Mouse (Mus musculus) cerebellum, adult (tissue): ENCODE measurements around the gene Anks1.

Experiments
- ATAC-seq: cut with Nextera tagmentation; 2 replicates; pipeline ENCODE4 v1.9.2; 2017; ENCODE audit warnings: mild to moderate bottlenecking, moderate library complexity, mixed read lengths; ENCODE audit not compliant: insufficient number of reproducible peaks, low FRiP score, low TSS enrichment

The Anks1 gene

DNA sequence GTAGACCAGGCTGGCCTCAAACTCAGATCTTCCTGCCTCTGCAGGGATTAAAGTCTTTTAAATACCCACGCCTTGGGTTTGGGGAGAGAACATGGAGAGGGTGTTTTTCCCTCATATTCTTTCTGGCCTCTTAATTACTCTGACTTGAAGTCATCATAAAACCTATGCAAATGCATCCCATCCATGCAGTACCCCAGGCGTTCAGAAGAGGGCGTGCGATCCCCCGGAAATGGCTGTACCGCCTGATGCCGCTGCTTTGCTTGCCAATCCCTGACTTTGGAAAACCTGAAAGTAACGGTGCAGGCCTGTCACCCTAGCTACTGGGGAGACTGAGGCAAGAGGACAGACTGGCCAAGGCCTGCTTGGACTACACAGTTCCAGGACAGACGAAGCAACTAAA lies 172.3 kb downstream of the Anks1 start:
- no peak for ATAC-seq

DNA sequence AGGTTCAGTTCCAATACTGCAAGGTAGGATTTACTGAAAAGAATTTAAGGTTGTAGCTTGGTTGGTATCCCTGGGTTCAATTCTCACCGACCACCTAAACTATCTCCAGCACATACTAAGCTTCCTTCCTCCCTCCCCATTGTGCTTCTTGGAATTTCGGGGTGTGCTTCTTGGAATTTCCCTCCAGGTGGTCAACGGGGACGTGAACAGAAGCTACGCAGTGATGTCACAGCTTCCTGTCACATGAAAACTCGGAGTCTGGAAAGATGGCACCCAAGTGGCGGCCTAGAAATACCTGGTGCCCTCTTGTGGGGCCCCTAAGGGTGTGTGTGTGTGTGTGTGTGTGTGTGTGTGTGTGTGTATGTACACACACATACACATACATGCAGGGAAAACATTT lies 172.8 kb downstream of the Anks1 start:
- ATAC-seq: no peak

DNA sequence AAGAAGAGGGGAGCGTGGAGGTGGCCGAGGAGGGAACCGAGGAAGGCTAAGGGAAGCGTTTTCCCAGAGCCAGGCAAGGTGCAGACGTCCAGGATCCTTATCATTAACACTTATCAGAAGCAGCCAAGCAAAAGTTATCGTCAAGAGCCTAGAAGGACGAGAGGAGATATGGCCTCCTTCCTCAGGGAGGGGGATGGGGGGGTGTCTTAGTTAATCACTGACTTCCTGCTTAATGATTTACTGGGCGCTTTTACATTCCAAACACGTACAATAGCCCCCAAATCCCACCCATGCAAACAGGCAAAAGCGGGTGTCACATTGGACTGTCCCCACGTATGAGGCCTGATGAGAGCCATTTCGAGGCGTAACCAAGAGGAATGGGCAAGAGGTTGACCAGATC lies 173.8 kb downstream of the Anks1 start:
- no peak for ATAC-seq

DNA sequence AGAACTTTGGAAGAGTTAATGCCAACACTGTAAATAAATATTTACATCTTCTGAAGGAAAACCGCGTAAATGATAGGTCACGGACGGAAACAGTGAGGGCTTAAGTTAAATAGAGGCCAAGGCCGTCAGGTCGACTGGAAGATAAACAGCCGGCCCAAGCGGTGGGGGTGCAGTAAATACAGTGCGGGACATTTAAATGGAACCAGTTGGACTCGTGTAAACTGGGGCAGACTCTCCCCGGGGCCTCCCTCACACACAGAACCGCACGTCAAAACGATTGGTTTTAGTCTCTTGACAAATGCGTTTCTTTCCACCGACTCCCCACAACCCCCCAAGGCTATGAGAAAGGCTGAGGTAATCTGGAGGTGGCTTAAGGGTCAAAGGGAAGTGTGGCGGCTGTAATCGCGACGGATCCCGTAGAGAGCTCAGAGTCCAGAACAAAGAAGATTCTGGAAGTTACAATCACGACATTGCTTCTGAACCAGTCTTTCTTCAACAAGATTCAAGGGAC lies 175.3 kb downstream of the Anks1 start:
- ATAC-seq: no peak

DNA sequence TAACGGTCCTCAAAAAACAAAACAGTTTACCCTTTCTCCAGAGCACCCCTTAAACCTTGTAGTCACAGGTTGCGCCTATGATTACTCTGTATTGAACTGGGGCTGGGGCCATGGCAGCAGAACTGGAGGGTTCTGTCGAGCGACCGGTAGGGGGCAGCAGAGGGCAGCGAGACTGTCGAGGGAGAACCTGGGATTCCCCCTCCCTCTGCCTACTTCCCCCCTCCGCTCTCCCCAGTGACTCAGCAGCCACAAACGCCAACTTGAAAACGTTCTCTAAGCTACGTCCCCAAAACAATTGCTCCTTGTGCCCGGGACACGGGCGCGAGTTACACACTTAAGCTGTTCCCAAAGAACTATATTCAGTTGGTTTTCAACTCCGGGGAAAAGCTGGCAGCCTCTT lies 175.9 kb downstream of the Anks1 start:
- peak; percentile 74; the same call in 1 of the 2 replicates for ATAC-seq

DNA sequence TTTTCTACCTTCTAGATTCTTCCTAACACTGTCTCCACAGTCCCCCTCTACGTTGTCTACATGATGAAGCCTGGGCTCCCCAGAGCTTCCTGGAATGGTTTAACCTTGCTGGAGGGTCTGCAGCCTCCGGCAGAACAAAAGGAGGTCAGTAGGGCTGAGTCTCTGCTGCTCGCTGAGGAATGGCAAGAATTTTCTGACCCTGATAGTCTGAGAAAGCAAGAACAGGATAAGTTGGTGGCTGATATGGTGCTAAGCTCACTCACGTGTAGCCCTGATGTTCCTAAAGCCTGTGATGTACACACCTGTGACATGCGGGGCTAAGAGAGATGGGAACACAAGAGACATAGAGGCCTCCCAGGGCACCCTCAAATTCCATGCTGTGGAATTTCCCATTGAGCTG lies 178.3 kb downstream of the Anks1 start:
- ATAC-seq: no peak

DNA sequence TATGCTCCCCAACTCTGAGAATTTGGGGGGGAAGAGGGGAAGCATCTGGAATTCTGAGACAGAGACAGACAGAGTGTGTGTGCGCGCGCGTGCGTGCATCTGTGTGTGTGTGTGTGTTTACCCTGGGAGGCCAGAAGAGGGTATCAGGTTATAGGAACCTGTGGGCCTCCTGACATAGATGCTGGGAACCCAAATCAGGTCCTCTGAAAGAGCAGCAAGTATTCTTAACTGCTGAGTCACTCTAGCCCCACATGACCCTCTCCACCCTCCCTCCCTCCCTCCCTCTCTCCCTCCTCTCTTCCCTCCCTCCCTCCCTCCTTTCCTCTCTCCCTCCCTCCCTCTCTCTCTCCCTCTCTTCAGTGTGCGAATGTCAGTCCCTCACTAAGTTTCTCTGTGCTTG lies 179.6 kb downstream of the Anks1 start:
- no peak for ATAC-seq

DNA sequence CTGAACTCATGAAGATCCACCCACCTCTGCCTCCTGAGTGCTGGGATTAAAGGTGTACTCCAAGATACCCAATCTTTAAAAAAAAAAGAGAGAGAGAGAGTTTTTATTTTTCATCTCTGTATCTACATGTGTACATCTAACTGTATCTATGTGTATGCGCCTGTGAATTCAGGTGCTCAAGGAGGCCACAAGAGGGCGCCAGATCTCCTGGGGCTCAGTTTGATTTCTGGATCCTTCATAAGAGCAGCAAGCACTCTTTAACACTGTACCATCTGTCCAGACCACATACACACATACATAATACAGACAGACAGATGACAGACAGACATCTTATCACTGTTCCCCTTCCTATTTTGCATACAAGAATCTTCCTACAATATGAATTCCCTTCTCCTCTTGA lies 183.2 kb downstream of the Anks1 start:
- ATAC-seq: no peak

DNA sequence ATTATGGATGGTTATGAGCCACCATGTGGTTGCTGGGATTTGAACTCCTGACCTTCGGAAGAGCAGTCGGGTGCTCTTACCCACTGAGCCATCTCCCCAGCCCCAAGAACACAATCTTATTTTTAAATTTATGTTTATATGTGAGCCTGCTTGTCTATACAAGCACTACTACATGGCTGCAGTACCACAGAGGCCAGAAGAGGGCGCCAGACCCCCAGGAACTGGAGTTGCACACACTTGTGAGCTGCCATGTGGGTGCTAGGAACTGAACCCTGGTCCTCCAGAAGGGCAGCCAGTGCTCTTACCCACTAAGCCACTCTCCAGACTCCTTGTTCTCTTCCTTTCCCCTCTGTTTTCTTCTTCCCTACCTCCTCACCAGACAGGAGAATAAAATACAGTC lies 184.7 kb downstream of the Anks1 start:
- no peak for ATAC-seq

DNA sequence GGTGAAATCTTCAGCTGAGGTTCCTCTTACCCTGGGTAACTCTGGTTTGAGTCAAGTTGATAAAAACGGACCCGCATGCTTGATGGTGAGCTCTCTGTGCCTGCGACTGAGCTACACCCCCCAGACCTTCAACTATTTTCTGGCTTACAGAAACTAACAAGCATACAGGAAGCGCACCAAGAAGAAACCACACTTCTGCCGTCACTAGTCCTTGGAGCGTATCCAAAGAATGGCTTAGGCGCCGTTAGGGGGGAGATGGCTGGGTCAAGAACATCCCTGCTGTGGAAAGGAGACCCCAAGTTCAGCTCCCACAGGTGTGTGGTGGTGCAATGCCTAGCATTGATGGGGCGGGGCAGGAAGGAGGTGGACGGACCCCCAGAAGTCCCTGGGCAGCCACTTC lies 187.3 kb downstream of the Anks1 start:
- no peak for ATAC-seq

DNA sequence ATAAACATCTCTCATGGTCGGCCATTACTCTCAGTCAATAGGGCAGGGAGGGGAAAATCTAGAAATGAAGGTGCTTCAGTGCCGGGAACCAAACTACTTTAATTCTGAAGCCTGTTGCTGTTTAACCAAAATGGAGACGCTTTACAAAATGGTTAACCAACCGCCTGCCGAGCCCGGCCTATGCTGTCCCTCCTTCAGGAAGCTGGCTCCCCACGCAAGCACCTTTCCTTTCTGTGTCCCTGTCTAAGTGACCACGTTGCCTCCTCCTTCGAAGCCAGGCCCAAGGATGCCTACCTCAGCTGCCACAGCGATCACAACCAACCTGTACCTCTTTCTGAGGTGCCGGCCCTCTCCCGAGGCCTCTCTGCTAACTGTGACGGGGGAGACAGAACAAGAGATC lies 188.2 kb downstream of the Anks1 start:
- no peak for ATAC-seq

DNA sequence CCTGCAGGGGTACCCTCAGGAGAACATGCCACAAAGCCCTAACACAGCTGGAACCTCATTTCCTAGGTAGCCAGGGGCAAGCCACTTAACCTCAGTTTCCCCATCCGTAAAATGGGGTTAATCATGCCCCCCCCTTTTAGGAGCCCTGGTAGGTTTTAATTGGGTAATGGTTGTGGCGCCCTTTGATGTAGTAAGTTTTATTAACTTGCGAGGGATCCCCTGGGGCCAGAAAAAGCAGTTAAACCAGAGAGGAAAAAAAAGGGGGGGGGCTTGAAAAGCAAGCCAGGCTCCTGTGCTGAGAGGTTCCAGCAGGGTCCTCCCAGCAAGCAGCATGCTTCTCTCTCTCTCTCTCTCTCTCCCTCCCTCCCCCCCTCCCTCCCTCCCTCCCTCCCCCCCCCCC lies 190.0 kb downstream of the Anks1 start:
- no peak for ATAC-seq

DNA sequence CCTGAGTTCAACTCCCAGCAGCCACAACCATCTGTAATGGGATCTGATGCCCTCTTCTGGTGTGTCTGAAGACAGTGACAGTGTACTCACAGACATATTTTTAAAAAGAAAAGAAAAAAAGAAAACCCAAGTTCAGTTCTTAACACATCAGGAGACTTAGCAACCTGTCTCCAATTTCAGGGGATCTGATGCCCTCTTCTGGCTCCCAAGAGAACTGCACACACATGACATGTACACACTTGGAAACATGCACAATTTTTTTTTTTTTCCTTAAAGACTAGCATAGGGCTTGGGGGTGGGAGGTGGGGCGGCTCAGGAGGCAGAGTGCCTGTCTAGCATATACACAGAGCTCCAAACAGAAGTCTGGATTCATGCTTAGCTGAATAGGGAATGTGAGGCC lies 191.6 kb downstream of the Anks1 start:
- no peak for ATAC-seq

DNA sequence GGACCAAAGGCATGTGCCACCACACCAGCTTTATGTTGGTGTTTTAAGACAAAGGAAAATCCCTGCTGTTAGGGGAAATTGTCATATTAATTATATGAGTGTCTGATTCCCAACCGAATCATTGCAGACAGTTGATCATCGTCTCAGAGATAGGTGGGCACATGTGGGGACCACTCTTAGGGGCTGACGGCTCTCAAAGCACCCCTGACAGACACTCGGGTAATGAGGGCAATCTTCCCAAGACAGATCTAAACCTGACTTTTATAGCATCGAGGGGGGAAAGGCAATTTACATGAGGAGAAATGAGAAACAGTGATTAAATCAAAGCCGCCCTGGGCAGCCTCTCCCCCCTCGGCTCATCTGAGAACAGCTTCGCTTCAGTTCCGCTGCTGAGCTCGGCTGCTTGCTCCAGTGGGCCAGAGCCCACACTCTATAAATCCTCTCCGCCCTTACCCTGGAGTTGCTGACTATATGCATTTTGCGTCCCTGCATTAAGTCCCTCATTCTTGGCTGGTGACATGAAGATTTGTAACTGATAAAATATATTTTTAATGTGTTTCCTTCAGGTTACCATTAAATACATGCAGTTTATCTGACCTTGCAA lies 192.3 kb downstream of the Anks1 start:
- no peak for ATAC-seq

DNA sequence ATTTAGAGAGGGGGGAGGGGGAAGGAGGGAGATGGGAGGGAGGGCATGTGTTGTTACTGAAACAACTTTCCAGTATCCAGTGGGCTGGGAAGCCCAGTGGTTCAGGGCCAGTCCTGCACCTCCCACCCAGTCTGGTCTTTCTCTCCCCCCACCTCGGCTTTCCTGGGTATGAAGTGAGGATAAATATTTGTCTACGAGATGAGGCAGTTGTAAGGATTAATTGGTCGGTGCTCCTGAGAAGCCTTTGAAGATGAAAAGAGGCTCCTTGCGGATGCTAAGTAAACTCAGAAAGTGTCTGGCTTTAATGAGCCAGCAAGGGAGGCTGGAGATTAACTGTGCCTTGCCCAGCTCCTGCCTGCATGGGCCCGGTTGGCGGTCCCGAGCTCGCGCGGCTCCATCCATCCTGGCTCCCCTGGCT lies 192.8 kb downstream of the Anks1 start:
- no peak for ATAC-seq

DNA sequence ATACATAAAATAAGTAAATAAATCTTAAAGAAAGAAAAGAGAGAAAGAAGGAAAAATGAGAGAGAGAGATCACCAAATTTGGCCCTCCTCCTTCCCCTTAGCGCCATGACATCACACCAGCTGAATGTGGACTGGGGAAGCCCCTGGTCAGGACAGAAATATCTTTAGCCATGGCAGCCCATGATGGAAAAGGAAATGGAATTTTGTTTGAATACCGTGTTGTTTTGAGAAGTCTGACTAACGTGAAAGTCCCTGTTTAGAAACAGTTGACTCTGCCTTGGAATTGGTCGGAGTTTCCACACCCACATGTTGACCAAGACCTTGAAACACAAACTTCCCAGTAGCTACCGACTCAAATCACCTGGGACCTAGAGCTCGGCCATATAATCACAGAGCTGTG lies 195.3 kb downstream of the Anks1 start:
- ATAC-seq: no peak

DNA sequence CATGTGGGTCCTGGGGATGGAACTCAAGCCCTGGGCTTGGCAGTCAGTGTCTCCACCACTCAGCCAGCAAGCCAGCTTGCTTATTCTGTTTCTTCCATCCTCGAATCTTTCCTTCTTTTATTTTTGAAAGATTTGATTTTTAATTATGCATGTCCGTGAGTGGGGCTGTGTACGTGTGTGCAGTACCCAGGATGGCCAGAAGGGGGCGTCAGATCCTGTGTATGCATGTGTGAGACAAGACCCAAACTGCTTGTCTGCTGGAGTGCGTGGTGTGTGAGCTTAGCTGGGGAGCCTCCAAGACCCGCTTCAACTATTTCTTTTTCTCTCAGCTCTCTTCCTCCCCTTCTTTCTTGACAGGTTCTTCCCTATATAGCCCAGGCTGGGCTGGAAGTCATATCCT lies 197.2 kb downstream of the Anks1 start:
- ATAC-seq: no peak

DNA sequence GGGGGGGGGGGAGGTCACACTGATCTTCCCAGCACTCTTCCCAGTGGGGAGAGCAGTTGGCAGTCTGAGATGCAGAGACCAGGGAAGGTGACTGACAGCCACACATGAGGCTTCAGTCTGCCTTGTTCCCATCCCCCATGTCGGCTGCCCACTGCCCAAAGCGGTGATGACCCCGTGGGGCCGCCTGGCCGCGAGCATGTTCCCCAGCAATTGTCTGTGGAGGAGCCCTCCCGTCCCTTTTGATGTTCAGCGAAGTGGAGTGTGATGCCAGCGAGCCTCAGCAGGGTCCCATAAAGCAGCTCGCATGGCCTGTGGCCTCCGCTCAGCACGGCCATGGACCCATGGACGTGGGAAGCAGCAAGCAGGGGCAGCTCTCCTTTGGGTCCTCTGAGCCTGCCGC lies 198.2 kb downstream of the Anks1 start:
- no peak for ATAC-seq

DNA sequence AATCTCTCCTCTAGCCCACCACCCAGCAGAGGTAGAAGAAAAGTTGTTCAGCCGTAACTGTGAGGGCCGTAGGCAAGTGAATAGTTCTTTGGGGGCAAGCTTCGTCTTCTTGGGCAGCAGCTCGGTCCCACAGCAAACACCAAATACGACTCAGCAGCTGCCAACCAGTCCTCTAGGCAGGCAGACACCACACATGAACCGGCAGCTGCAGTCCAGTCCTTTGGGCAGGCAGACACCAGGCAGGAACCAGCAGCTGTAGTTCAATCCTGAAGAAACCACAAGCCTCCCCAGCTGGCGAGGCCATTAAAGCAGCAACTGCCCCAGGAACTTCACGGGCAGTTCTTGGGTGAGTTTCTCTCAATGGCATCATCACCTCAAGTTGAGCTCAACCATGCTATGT lies 203.2 kb downstream of the Anks1 start:
- no peak for ATAC-seq
